Mouse (Mus musculus): Measurements from ENCODE around the gene Dennd5a. TPM values are rescaled to one million over a fixed set of nuclear protein-coding genes. Genes with fewer than 3 reads are reported as not detected.

The Dennd5a gene
- polyA plus RNA-seq, 1 experiment from 2014 or later = 56.9 TPM

- peak overlapping the region; percentile 64 for H3K27ac ChIP-seq (ENCODE audit: low read depth, low read length)
- peaks cover 6% of the 10 kb centered on the region; the same call in 1 of the 2 replicates for H3K4me1 ChIP-seq (ENCODE audit: control insufficient read depth, insufficient read depth, low read length)
- H3K9me3 ChIP-seq (ENCODE audit: control insufficient read depth, low read length) = no peaks in the 10 kb centered on the region
- no peak for ATAC-seq (ENCODE audit: low read depth)
- H3K9ac ChIP-seq (replicated peaks; ENCODE audit: low read depth, low read length) = no peak overlapping the region
- no peaks in the 10 kb centered on the region for H3K27me3 ChIP-seq (ENCODE audit: control insufficient read depth, insufficient read depth, low read length)
- H3K4me3 ChIP-seq (ENCODE audit: low read depth, low read length) = no peak overlapping the region
- no peak overlapping the region for H3K4me2 ChIP-seq (ENCODE audit: low read depth, low read length)
- H3K36me3 ChIP-seq (ENCODE audit: control insufficient read depth, insufficient read depth, low read length) = peaks cover 7% of the 10 kb centered on the region; the same call in 1 of the 2 replicates
Observed at GRCm38 (mm10) chr7:109969542-109969941, 9.3 kb upstream of the Dennd5a start.

- H3K4me2 ChIP-seq (ENCODE audit: low read depth, low read length) = no peak overlapping the region
- peak; percentile 86 for ATAC-seq (ENCODE audit: low read depth)
- peaks cover 7% of the 10 kb centered on the region; the same call in 1 of the 2 replicates for H3K36me3 ChIP-seq (ENCODE audit: control insufficient read depth, insufficient read depth, low read length)
- H3K27me3 ChIP-seq (ENCODE audit: control insufficient read depth, insufficient read depth, low read length) = no peaks in the 10 kb centered on the region
- H3K4me1 ChIP-seq (ENCODE audit: control insufficient read depth, insufficient read depth, low read length) = peaks cover 6% of the 10 kb centered on the region; the same call in 1 of the 2 replicates
- H3K9ac ChIP-seq (replicated peaks; ENCODE audit: low read depth, low read length) = no peak overlapping the region
- peak overlapping the region; percentile 64 for H3K27ac ChIP-seq (ENCODE audit: low read depth, low read length)
- no peak overlapping the region for H3K4me3 ChIP-seq (ENCODE audit: low read depth, low read length)
- H3K9me3 ChIP-seq (ENCODE audit: control insufficient read depth, low read length) = no peaks in the 10 kb centered on the region
- WGBS = 0% methylated on average over 2 of the region's 2 CpGs
Observed at GRCm38 (mm10) chr7:109968924-109969450, 8.7 kb upstream of the Dennd5a start.

GRCm38 (mm10) chr7:109967805-109968579 lies 7.7 kb upstream of the Dennd5a start:
- Histone ChIP-seq H3K9ac (replicated peaks; ENCODE audit: low read depth, low read length) (no peak overlapping the region), H3K27me3 (ENCODE audit: control insufficient read depth, insufficient read depth, low read length) (no peaks in the 10 kb centered on the region), H3K36me3 (ENCODE audit: control insufficient read depth, insufficient read depth, low read length) (peaks cover 7% of the 10 kb centered on the region; the same call in 1 of the 2 replicates), H3K27ac (ENCODE audit: low read depth, low read length) (peak overlapping the region; percentile 35), H3K4me2 (ENCODE audit: low read depth, low read length) (no peak overlapping the region), H3K4me1 (ENCODE audit: control insufficient read depth, insufficient read depth, low read length) (peaks cover 6% of the 10 kb centered on the region; the same call in 1 of the 2 replicates), H3K9me3 (ENCODE audit: control insufficient read depth, low read length) (no peaks in the 10 kb centered on the region), H3K4me3 (ENCODE audit: low read depth, low read length) (no peak overlapping the region)
- WGBS = 45% methylated on average over 11 of the region's 11 CpGs
- ATAC-seq (ENCODE audit: low read depth) = peak; percentile 72

GRCm38 (mm10) chr7:109965658-109966057 lies 5.4 kb upstream of the Dennd5a start:
- Histone ChIP-seq H3K36me3 (ENCODE audit: control insufficient read depth, insufficient read depth, low read length) (no peaks in the 10 kb centered on the region), H3K4me2 (ENCODE audit: low read depth, low read length) (no peak overlapping the region), H3K9me3 (ENCODE audit: control insufficient read depth, low read length) (no peaks in the 10 kb centered on the region), H3K27ac (ENCODE audit: low read depth, low read length) (no peak overlapping the region), H3K4me1 (ENCODE audit: control insufficient read depth, insufficient read depth, low read length) (peaks cover 6% of the 10 kb centered on the region; the same call in 1 of the 2 replicates), H3K9ac (replicated peaks; ENCODE audit: low read depth, low read length) (no peak overlapping the region), H3K27me3 (ENCODE audit: control insufficient read depth, insufficient read depth, low read length) (no peaks in the 10 kb centered on the region), H3K4me3 (ENCODE audit: low read depth, low read length) (no peak overlapping the region)
- no peak for ATAC-seq (ENCODE audit: low read depth)

- H3K4me3 ChIP-seq (ENCODE audit: low read depth, low read length) = no peak overlapping the region
- ATAC-seq (ENCODE audit: low read depth) = no peak
- no peak overlapping the region for H3K9ac ChIP-seq (replicated peaks; ENCODE audit: low read depth, low read length)
- no peak overlapping the region for H3K27ac ChIP-seq (ENCODE audit: low read depth, low read length)
- H3K4me2 ChIP-seq (ENCODE audit: low read depth, low read length) = no peak overlapping the region
- no peaks in the 10 kb centered on the region for H3K9me3 ChIP-seq (ENCODE audit: control insufficient read depth, low read length)
- 94% methylated on average over 4 of the region's 4 CpGs for WGBS
- H3K27me3 ChIP-seq (ENCODE audit: control insufficient read depth, insufficient read depth, low read length) = no peaks in the 10 kb centered on the region
- no peaks in the 10 kb centered on the region for H3K36me3 ChIP-seq (ENCODE audit: control insufficient read depth, insufficient read depth, low read length)
- H3K4me1 ChIP-seq (ENCODE audit: control insufficient read depth, insufficient read depth, low read length) = peaks cover 5% of the 10 kb centered on the region; the same call in 1 of the 2 replicates
Observed at GRCm38 (mm10) chr7:109963707-109964106, 3.4 kb upstream of the Dennd5a start.

GRCm38 (mm10) chr7:109962596-109962995 lies 2.3 kb upstream of the Dennd5a start:
- no peaks in the 10 kb centered on the region for H3K9me3 ChIP-seq (ENCODE audit: control insufficient read depth, low read length)
- H3K36me3 ChIP-seq (ENCODE audit: control insufficient read depth, insufficient read depth, low read length) = no peaks in the 10 kb centered on the region
- WGBS = 83% methylated on average over 4 of the region's 4 CpGs
- no peak overlapping the region for H3K4me2 ChIP-seq (ENCODE audit: low read depth, low read length)
- ATAC-seq (ENCODE audit: low read depth) = no peak
- no peak overlapping the region for H3K27ac ChIP-seq (ENCODE audit: low read depth, low read length)
- no peak overlapping the region for H3K9ac ChIP-seq (replicated peaks; ENCODE audit: low read depth, low read length)
- no peak overlapping the region for H3K4me3 ChIP-seq (ENCODE audit: low read depth, low read length)
- H3K27me3 ChIP-seq (ENCODE audit: control insufficient read depth, insufficient read depth, low read length) = no peaks in the 10 kb centered on the region
- H3K4me1 ChIP-seq (ENCODE audit: control insufficient read depth, insufficient read depth, low read length) = peaks cover 17% of the 10 kb centered on the region

- no peak for ATAC-seq (ENCODE audit: low read depth)
- Histone ChIP-seq H3K27ac (ENCODE audit: low read depth, low read length) (no peak overlapping the region), H3K4me1 (ENCODE audit: control insufficient read depth, insufficient read depth, low read length) (peaks cover 22% of the 10 kb centered on the region), H3K36me3 (ENCODE audit: control insufficient read depth, insufficient read depth, low read length) (no peaks in the 10 kb centered on the region), H3K27me3 (ENCODE audit: control insufficient read depth, insufficient read depth, low read length) (no peaks in the 10 kb centered on the region), H3K9ac (replicated peaks; ENCODE audit: low read depth, low read length) (no peak overlapping the region), H3K4me3 (ENCODE audit: low read depth, low read length) (no peak overlapping the region), H3K4me2 (ENCODE audit: low read depth, low read length) (no peak overlapping the region), H3K9me3 (ENCODE audit: control insufficient read depth, low read length) (no peaks in the 10 kb centered on the region)
- 55% methylated on average over 2 of the region's 2 CpGs for WGBS
Observed at GRCm38 (mm10) chr7:109961570-109961969, 1.3 kb upstream of the Dennd5a start.

- WGBS = 12% methylated on average over 12 of the region's 13 CpGs
Observed at GRCm38 (mm10) chr7:109960613-109961154, 414 bp upstream of the Dennd5a start.

More at GRCm38 (mm10) chr7:109960613-109961154, 414 bp upstream of the Dennd5a start:
- H3K27ac ChIP-seq (ENCODE audit: low read depth, low read length) = peak overlapping the region; percentile 93
- H3K36me3 ChIP-seq (ENCODE audit: control insufficient read depth, insufficient read depth, low read length) = no peaks in the 10 kb centered on the region
- H3K4me2 ChIP-seq (ENCODE audit: low read depth, low read length) = peak overlapping the region; percentile 61
- H3K9me3 ChIP-seq (ENCODE audit: control insufficient read depth, low read length) = no peaks in the 10 kb centered on the region
- H3K27me3 ChIP-seq (ENCODE audit: control insufficient read depth, insufficient read depth, low read length) = no peaks in the 10 kb centered on the region
- H3K4me1 ChIP-seq (ENCODE audit: control insufficient read depth, insufficient read depth, low read length) = peaks cover 22% of the 10 kb centered on the region
- peak overlapping the region; percentile 92 for H3K9ac ChIP-seq (replicated peaks; ENCODE audit: low read depth, low read length)
- ATAC-seq (ENCODE audit: low read depth) = peak; percentile 26; the same call in 1 of the 2 replicates
- H3K4me3 ChIP-seq (ENCODE audit: low read depth, low read length) = peak overlapping the region; percentile 82

All from neural tube, embryonic 14.5 days (tissue).